Mouse (Mus musculus) CH12.LX (cell line): ENCODE data around the gene Cnn2. TPM values are rescaled to one million over a fixed set of nuclear protein-coding genes. Genes with fewer than 3 reads are reported as not detected.

ENCODE experiments used
- DNase-seq: peaks from one replicate; pipeline ENCODE4 v3.0.0-alpha.2; 2013; ENCODE audit errors: extremely low read depth
- H3K27ac ChIP-seq: 2 replicates; pipeline ENCODE4 v1.5.1; 2012; ENCODE audit warnings: low read depth, mild to moderate bottlenecking, control low read depth, moderate library complexity; ENCODE audit not compliant: insufficient read depth
- H3K27me3 ChIP-seq: replicated peaks from 2 replicates; pipeline ENCODE3; 2012; ENCODE audit warnings: inconsistent platforms
- H3K36me3 ChIP-seq, 2 experiments: replicated peaks in 1 of 2; 2 replicates each; pipeline versions ENCODE3 to v1.6.1; 2012; ENCODE audit warnings: inconsistent platforms in 1 of 2, low read length in 1 of 2, mild to moderate bottlenecking in 1 of 2, mixed read lengths in 1 of 2, moderate library complexity in 1 of 2; ENCODE audit not compliant: control insufficient read depth in 1 of 2, insufficient read depth in 1 of 2
- H3K4me1 ChIP-seq, 2 experiments: 2 replicates each; pipeline ENCODE4 v1.6.1; 2012; ENCODE audit warnings: inconsistent platforms in 1 of 2, moderate library complexity in 1 of 2; ENCODE audit not compliant: insufficient read depth in 2 of 2, control insufficient read depth in 1 of 2
- H3K4me2 ChIP-seq: 2 replicates; pipeline ENCODE4 v1.6.1; 2012; ENCODE audit warnings: low read depth, mild to moderate bottlenecking, control low read depth; ENCODE audit not compliant: poor library complexity, insufficient read depth, severe bottlenecking
- H3K4me3 ChIP-seq, 3 experiments: fragments of 150-350 bp in 1 of 3; sonication (generic) in 1 of 3; replicated peaks in 1 of 3; 2 replicates each; pipeline versions ENCODE3 to v1.5.1; 2011 to 2012; ENCODE audit warnings: low read depth in 2 of 3, low read length in 2 of 3, mild to moderate bottlenecking in 2 of 3, moderate library complexity in 2 of 3, control low read depth in 1 of 3, improper control_type of control experiment in 1 of 3, inconsistent platforms in 1 of 3, mixed read lengths in 1 of 3; ENCODE audit not compliant: poor library complexity in 1 of 3
- H3K79me2 ChIP-seq: replicated peaks from 2 replicates; pipeline ENCODE4 v1.6.1; 2012; ENCODE audit warnings: mild to moderate bottlenecking, moderate library complexity; ENCODE audit not compliant: control insufficient read depth, poor library complexity, insufficient read depth, severe bottlenecking; ENCODE audit errors: extremely low read depth
- H3K9ac ChIP-seq: 2 replicates; pipeline ENCODE4 v1.6.1; 2012; ENCODE audit warnings: low read depth, mild to moderate bottlenecking, control low read depth, moderate library complexity; ENCODE audit not compliant: insufficient read depth
- H3K9me3 ChIP-seq: replicated peaks from 2 replicates; pipeline ENCODE3; 2012; ENCODE audit warnings: low read length, inconsistent platforms, mixed read lengths
- CTCF ChIP-seq, 2 experiments: IDR thresholded peaks in 1 of 2; conservative IDR thresholded peaks in 1 of 2; 2 replicates each; pipeline ENCODE4 v1.5.1; 2011 to 2012; ENCODE audit warnings: low read depth in 2 of 2, low read length in 2 of 2, improper control_type of control experiment in 1 of 2, inconsistent platforms in 1 of 2, mild to moderate bottlenecking in 1 of 2, moderate library complexity in 1 of 2
- EP300 ChIP-seq: IDR thresholded peaks from 2 replicates; pipeline ENCODE4 v1.6.1; 2011; ENCODE audit warnings: low read length, improper control_type of control experiment
- HCFC1 ChIP-seq: IDR thresholded peaks from 2 replicates; pipeline ENCODE4 v1.6.1; 2012; ENCODE audit warnings: low read depth, mild to moderate bottlenecking, inconsistent platforms, low read length, improper control_type of control experiment
- IRF4 ChIP-seq: IDR thresholded peaks from 2 replicates; pipeline ENCODE4 v1.6.1; 2014; ENCODE audit warnings: low read depth, mild to moderate bottlenecking, inconsistent platforms, low read length, improper control_type of control experiment
- JUN ChIP-seq: IDR thresholded peaks from 2 replicates; pipeline ENCODE4 v1.6.1; 2011; ENCODE audit warnings: low read depth, mild to moderate bottlenecking, low read length, improper control_type of control experiment, moderate library complexity; ENCODE audit not compliant: insufficient read depth
- KAT2A ChIP-seq: IDR thresholded peaks from 2 replicates; pipeline ENCODE4 v1.6.1; 2012; ENCODE audit warnings: low read length, improper control_type of control experiment, inconsistent platforms; ENCODE audit not compliant: insufficient replicate concordance
- MEF2A ChIP-seq: IDR thresholded peaks from 2 replicates; pipeline ENCODE4 v1.6.1; 2014; ENCODE audit warnings: low read depth, mild to moderate bottlenecking, inconsistent platforms, low read length, improper control_type of control experiment, borderline replicate concordance
- MXI1 ChIP-seq: IDR thresholded peaks from 2 replicates; pipeline ENCODE4 v1.6.1; 2011; ENCODE audit warnings: mild to moderate bottlenecking, low read depth, low read length, improper control_type of control experiment
- MYC ChIP-seq: IDR thresholded peaks from 2 replicates; pipeline ENCODE4 v1.6.1; 2011; ENCODE audit warnings: low read depth, mild to moderate bottlenecking, improper control_type of control experiment, low read length
- NELFE ChIP-seq: IDR thresholded peaks from 2 replicates; pipeline ENCODE4 v1.6.1; 2011; ENCODE audit warnings: low read depth, low read length, improper control_type of control experiment
- POLR2A ChIP-seq: IDR thresholded peaks from 2 replicates; pipeline ENCODE4 v1.6.1; 2011; ENCODE audit warnings: low read depth, mild to moderate bottlenecking, improper control_type of control experiment, low read length
- POLR2AphosphoS2 ChIP-seq: IDR thresholded peaks from 2 replicates; pipeline ENCODE4 v1.6.1; 2011; ENCODE audit warnings: low read depth, low read length, improper control_type of control experiment
- RAD21 ChIP-seq: IDR thresholded peaks from 2 replicates; pipeline ENCODE4 v1.6.1; 2011; ENCODE audit warnings: low read depth, mild to moderate bottlenecking, low read length, improper control_type of control experiment, moderate library complexity
- SMC3 ChIP-seq: IDR thresholded peaks from 2 replicates; pipeline ENCODE4 v1.6.1; 2011; ENCODE audit warnings: low read depth, low read length, improper control_type of control experiment
- TCF12 ChIP-seq: IDR thresholded peaks from 2 replicates; pipeline ENCODE4 v1.6.1; 2014; ENCODE audit warnings: low read depth, mild to moderate bottlenecking, inconsistent platforms, low read length, improper control_type of control experiment
- USF2 ChIP-seq: conservative IDR thresholded peaks from 2 replicates; pipeline ENCODE4 v1.6.1; 2011; ENCODE audit warnings: low read depth, low read length, improper control_type of control experiment
- ZC3H11A ChIP-seq: IDR thresholded peaks from 2 replicates; pipeline ENCODE4 v1.6.1; 2012; ENCODE audit warnings: low read depth, mild to moderate bottlenecking, inconsistent platforms, low read length, improper control_type of control experiment
- ZKSCAN1 ChIP-seq: IDR thresholded peaks from 2 replicates; pipeline ENCODE4 v1.6.1; 2012; ENCODE audit warnings: low read depth, inconsistent platforms, low read length, improper control_type of control experiment, borderline replicate concordance
- ZNF384 ChIP-seq: IDR thresholded peaks from 2 replicates; pipeline ENCODE4 v1.6.1; 2012; ENCODE audit warnings: low read depth, low read length, improper control_type of control experiment, inconsistent platforms
- dilution Hi-C: fragments of 300-500 bp; cut with MboI; formaldehyde crosslinking; loops from 2 replicates; pipeline ENCODE4 v1.14.3; 2020; ENCODE audit warnings: low sequenced_read_pairs; ENCODE audit not compliant: extremely low pct_unique_long_range_greater_than_20kb, extremely low pct_ligation_motif_present
- in situ Hi-C: fragments of 300-500 bp; cut with MboI; formaldehyde crosslinking; loops from 3 replicates; pipeline ENCODE4 v1.14.3; 2019; ENCODE audit warnings: low sequenced_read_pairs, low pct_ligation_motif_present, low pct_unique_long_range_greater_than_20kb, mixed read lengths
- polyA plus RNA-seq: library from polyadenylated mRNA; unstranded; fragments of >175 nt; gene quantifications from 2 replicates; pipeline ENCODE4 v1.2.1, GENCODE M21; 2012; ENCODE audit warnings: low read depth; ENCODE audit not compliant: insufficient read length
- total RNA-seq, 2 experiments: library from RNA; depleted of rRNA; stranded (reverse); fragments of 300-350 nt in 1 of 2; fragments of >200 nt in 1 of 2; gene quantifications; 2 replicates each; pipeline ENCODE4 v1.2.3; 2012 to 2014

Gene Cnn2
- total and polyA plus RNA-seq, 3 experiments: 26.9 to 62.7 (median 49.0) TPM

GRCm38 (mm10) chr10:79953946-79954345 lies 34.4 kb upstream of the Cnn2 start:
- no peaks in the 10 kb centered on the region for H3K9me3 ChIP-seq
- H3K4me2 ChIP-seq: no peak overlapping the region
- H3K9ac ChIP-seq: no peak overlapping the region
- in situ Hi-C loops: no loop called here
- no peaks in the 10 kb centered on the region for H3K27me3 ChIP-seq
- no peaks in the 10 kb centered on the region for H3K79me2 ChIP-seq
- no peak for DNase-seq
- TF ChIP-seq IRF4 (peak; percentile 5; the same call in 1 of the 2 replicates), ZC3H11A (0 out of 2 replicates have a peak, but pooled peaks have one; percentile 14), MEF2A (peak; percentile 21; the same call in 1 of the 2 replicates), SMC3 (peak; percentile 79), RAD21 (peak; percentile 69), CTCF (conservative IDR thresholded peaks at IDR 0.05 in 1 of 2, IDR thresholded peaks at IDR 0.05 in 1 of 2; ENCODE audit: low read depth in 2 of 2, low read length in 2 of 2) (peak; percentile 25 to 75; a peak in 3 of 4 replicates), EP300 (no peak), JUN (no peak)
- TF ChIP-seq, all 38 proteins: peak for 6
- Histone ChIP-seq H3K27ac (no peak overlapping the region), H3K36me3 (peaks cover 40 to 53% of the 10 kb centered on the region in 2 experiments), H3K4me3 (no peak overlapping the region), H3K4me1 (peaks cover 28 to 57% of the 10 kb centered on the region in 2 experiments)
- dilution Hi-C loops: no loop called here

DNA sequence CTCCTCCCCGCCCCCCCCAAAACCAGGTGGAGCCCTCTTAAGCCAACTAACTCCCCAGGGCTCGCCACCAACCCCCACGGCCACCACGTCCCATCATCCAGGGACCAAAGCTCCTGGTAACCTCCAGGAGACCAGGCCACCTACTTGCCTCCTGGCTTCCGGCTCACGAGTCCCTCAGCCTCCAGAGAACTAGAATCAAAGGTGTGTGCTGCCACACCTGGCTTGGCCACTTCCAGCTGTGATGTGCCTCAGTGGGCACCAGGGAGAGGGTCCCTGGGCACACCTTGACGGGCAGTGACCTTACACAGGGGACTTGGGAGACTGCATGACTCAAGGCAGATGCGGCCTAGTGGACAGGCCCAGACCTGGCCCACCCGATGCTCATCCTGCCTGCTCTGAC lies 32.7 kb upstream of the Cnn2 start:
- no peak for DNase-seq
- in situ Hi-C loops (no loop called here), dilution Hi-C loops (no loop called here)
- Histone ChIP-seq H3K4me3 (no peak overlapping the region), H3K9ac (no peak overlapping the region), H3K36me3 (peaks cover 23 to 36% of the 10 kb centered on the region in 2 experiments), H3K27ac (peak overlapping the region; percentile 53), H3K9me3 (no peaks in the 10 kb centered on the region), H3K4me2 (no peak overlapping the region), H3K4me1 (peaks cover 23 to 52% of the 10 kb centered on the region in 2 experiments), H3K79me2 (peaks cover 7% of the 10 kb centered on the region), H3K27me3 (no peaks in the 10 kb centered on the region)
- TF ChIP-seq EP300 (no peak), TCF12 (no peak), ZKSCAN1 (no peak), POLR2AphosphoS2 (peak; percentile 5; the same call in 1 of the 2 replicates), HCFC1 (no peak), KAT2A (no peak)

- Histone ChIP-seq H3K36me3 (peaks cover 16 to 34% of the 10 kb centered on the region in 2 experiments), H3K4me2 (no peak overlapping the region), H3K79me2 (peaks cover 17% of the 10 kb centered on the region), H3K27me3 (no peaks in the 10 kb centered on the region), H3K4me3 (no peak overlapping the region), H3K4me1 (peaks cover 29 to 61% of the 10 kb centered on the region in 2 experiments), H3K9me3 (no peaks in the 10 kb centered on the region), H3K27ac (no peak overlapping the region), H3K9ac (no peak overlapping the region)
- in situ Hi-C loops: no loop called here
- no peak for DNase-seq
- no peak for TF ChIP-seq MYC
- no peak; the same call in 1 of the 2 replicates for TF ChIP-seq POLR2A
- TF ChIP-seq USF2: no peak
- TF ChIP-seq NELFE: no peak
- TF ChIP-seq MXI1: no peak
- TF ChIP-seq EP300: no peak
- TF ChIP-seq RAD21: no peak
- TF ChIP-seq ZKSCAN1: no peak
- no peak for TF ChIP-seq ZNF384
- no peak for TF ChIP-seq JUN
- TF ChIP-seq MEF2A: no peak
- dilution Hi-C loops: no loop called here
Measured at GRCm38 (mm10) chr10:79956643-79957154, 31.7 kb upstream of the Cnn2 start.
